Mouse (Mus musculus) lung, adult 2 months (tissue): Measurements from ENCODE around the gene E330009J07Rik. TPM values are rescaled to one million over a fixed set of nuclear protein-coding genes. Genes with fewer than 3 reads are reported as not detected.
A peak's percentile ranks its signal among the peaks of the same experiment; 100 is the strongest.

Experiments
- DNase-seq: peaks from one replicate; pipeline ENCODE4 v3.0.0; 2022
- H3K4me1 ChIP-seq: fragments of 200-500 bp; 2 replicates; pipeline ENCODE4 v1.6.1; 2011; ENCODE audit warnings: low read length; ENCODE audit not compliant: control insufficient read depth, insufficient read depth
- H3K4me3 ChIP-seq: fragments of 200-500 bp; replicated peaks from 2 replicates; pipeline ENCODE3; 2011; ENCODE audit warnings: low read depth, mild to moderate bottlenecking, control low read depth, low read length; ENCODE audit errors: extremely low read depth
- CTCF ChIP-seq: fragments of 200-500 bp; IDR thresholded peaks from 2 replicates; pipeline ENCODE4 v1.5.1; 2011; ENCODE audit warnings: mild to moderate bottlenecking, low read length, control low read depth; ENCODE audit not compliant: insufficient read depth
- POLR2A ChIP-seq: fragments of 200-500 bp; IDR thresholded peaks from 2 replicates; pipeline ENCODE4 v1.6.1; 2011; ENCODE audit warnings: low read depth, mild to moderate bottlenecking, control low read depth, low read length, borderline replicate concordance; ENCODE audit errors: extremely low read depth
- WGBS: fragments of 180-500 bp; shearing (Covaris S2); methylation state at CpG from one replicate; pipeline ENCODE4 v1.1.7; 2018; 5-methylcytosine and 5-hydroxymethylcytosine counted together
- polyA plus RNA-seq: library from polyadenylated mRNA; depleted of rRNA; stranded (reverse); fragments of >200 nt; gene quantifications from 2 replicates; pipeline ENCODE4 v1.2.3, GENCODE M21; 2012; rRNA removed

Gene E330009J07Rik
- 4.9 and 5.8 TPM in 2 replicates for polyA plus RNA-seq

DNA sequence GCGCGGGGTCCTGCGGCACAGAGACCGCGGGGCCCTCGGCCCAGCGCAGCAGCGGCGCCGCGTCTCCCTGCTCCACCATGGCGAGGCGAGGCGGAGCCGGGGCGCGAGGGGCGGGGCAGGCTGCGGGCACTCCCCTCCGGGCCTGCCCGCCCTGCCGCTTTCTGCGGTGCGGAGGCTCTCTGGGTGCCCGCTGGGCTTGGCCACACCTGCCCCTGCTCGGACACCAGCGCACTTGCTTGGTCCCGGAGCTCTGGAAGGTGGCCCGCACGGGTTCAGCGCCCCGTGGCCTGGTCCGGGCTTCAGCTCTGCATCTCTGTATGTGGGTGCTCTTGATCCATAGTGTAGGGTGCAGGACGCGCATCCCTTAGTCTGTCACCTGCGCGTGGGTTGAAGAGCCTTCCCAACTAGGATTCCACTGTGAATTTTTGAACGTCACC is at the start of gene E330009J07Rik:
E330009J07Rik (minus strand) TSS at position 89 of the 437 bp plus-strand sequence.
- DNase-seq: peak; percentile 84
- Histone ChIP-seq H3K4me1 (no peaks in the 10 kb centered on the region), H3K4me3 (peak within 1 kb of the TSS; percentile 92)
- TF ChIP-seq CTCF: no peak
- peak; percentile 62; the same call in 1 of the 2 replicates for TF ChIP-seq POLR2A
- 2% methylated on average over 37 of the region's 38 CpGs for WGBS

DNA sequence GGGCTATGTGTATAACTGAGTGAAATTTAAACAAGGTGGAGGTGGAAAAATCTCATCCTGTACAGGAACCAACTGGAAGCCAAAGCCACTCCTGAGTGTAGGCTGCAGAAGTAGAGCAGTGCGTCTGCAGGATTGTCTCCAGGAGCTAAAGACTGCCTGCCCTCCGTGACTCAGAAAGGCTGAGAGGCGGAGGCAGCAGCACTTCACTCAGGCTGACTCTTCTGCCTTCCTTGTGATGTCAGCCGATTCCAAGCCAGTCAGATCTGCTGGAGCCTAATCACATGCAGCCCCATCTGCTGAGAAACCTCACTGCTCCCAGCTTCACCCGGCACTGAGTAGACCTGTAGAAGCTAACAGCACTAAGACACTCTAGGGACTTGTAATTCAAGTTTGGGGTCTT is 46.4 kb upstream of the E330009J07Rik start:
- Histone ChIP-seq H3K4me3 (no peak overlapping the region), H3K4me1 (no peaks in the 10 kb centered on the region)
- WGBS: 91% methylated on average over 5 of the region's 5 CpGs
- TF ChIP-seq POLR2A: no peak
- no peak for TF ChIP-seq CTCF
- DNase-seq: no peak

GRCm38 (mm10) chr6:40479705-40480104 is 43.8 kb upstream of the E330009J07Rik start:
- WGBS: 72% methylated on average over 1 of the region's 1 CpGs
- DNase-seq: no peak

GRCm38 (mm10) chr6:40476132-40476531 is 40.2 kb upstream of the E330009J07Rik start:
- DNase-seq: no peak
- no peak overlapping the region for H3K4me3 ChIP-seq
- 72% methylated on average over 4 of the region's 4 CpGs for WGBS
- no peak for TF ChIP-seq CTCF
- TF ChIP-seq POLR2A: no peak
- H3K4me1 ChIP-seq: no peaks in the 10 kb centered on the region

More at GRCm38 (mm10) chr6:40479705-40480104, 43.8 kb upstream of the E330009J07Rik start:
- H3K4me1 ChIP-seq: no peaks in the 10 kb centered on the region
- no peak overlapping the region for H3K4me3 ChIP-seq
- TF ChIP-seq POLR2A (no peak), CTCF (no peak)

DNA sequence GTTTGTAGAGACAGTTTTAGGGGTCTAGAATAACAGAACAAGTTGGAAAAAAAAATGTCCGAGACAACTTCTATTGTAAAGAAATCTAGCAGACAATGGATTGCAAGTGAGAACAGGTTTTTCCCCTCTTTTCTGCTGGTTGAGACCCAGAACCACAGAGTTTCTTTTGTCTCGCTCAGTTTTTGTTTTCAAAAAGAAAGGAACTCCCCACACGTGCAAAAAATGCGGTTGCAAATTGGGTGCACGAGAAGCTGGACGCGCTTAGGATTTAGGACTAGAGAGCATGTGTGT is 35.7 kb upstream of the E330009J07Rik start:
- WGBS: 1% methylated on average over 7 of the region's 7 CpGs
- TF ChIP-seq CTCF (no peak), POLR2A (no peak)
- no peak for DNase-seq
- Histone ChIP-seq H3K4me1 (no peaks in the 10 kb centered on the region; the same call in 1 of the 2 replicates), H3K4me3 (peak overlapping the region; percentile 97)

GRCm38 (mm10) chr6:40470916-40471719 is 35.2 kb upstream of the E330009J07Rik start, which contains the start of gene Ssbp1:
Gene Ssbp1 (plus strand): TSS chr6:40471352.
- peak; percentile 94 for TF ChIP-seq POLR2A
- 0 out of 2 replicates have a peak, but pooled peaks have one; percentile 0 for TF ChIP-seq CTCF
- under 1% methylated on average over 54 of the region's 54 CpGs for WGBS
- Histone ChIP-seq H3K4me3 (peak within 1 kb of the TSS; percentile 97), H3K4me1 (no peaks in the 10 kb centered on the region; the same call in 1 of the 2 replicates)
- peak; percentile 89 for DNase-seq

GRCm38 (mm10) chr6:40465710-40466109 is 29.8 kb upstream of the E330009J07Rik start:
- TF ChIP-seq POLR2A (no peak), CTCF (peak; percentile 23; the same call in 1 of the 2 replicates)
- 41% methylated on average over 6 of the region's 6 CpGs for WGBS
- no peak for DNase-seq
- no peaks in the 10 kb centered on the region; the same call in 1 of the 2 replicates for H3K4me1 ChIP-seq
- no peak overlapping the region for H3K4me3 ChIP-seq

- no peaks in the 10 kb centered on the region for H3K4me1 ChIP-seq
- no peak for TF ChIP-seq POLR2A
- no peak for TF ChIP-seq CTCF
- no peak overlapping the region for H3K4me3 ChIP-seq
- DNase-seq: no peak
- 17% methylated on average over 7 of the region's 7 CpGs for WGBS
Observed at GRCm38 (mm10) chr6:40454436-40455041, 18.6 kb upstream of the E330009J07Rik start.

- Histone ChIP-seq H3K4me3 (no peak overlapping the region), H3K4me1 (no peaks in the 10 kb centered on the region)
- no peak for DNase-seq
- TF ChIP-seq POLR2A (no peak), CTCF (no peak)
Observed at GRCm38 (mm10) chr6:40448626-40449025, 12.7 kb upstream of the E330009J07Rik start.

DNA sequence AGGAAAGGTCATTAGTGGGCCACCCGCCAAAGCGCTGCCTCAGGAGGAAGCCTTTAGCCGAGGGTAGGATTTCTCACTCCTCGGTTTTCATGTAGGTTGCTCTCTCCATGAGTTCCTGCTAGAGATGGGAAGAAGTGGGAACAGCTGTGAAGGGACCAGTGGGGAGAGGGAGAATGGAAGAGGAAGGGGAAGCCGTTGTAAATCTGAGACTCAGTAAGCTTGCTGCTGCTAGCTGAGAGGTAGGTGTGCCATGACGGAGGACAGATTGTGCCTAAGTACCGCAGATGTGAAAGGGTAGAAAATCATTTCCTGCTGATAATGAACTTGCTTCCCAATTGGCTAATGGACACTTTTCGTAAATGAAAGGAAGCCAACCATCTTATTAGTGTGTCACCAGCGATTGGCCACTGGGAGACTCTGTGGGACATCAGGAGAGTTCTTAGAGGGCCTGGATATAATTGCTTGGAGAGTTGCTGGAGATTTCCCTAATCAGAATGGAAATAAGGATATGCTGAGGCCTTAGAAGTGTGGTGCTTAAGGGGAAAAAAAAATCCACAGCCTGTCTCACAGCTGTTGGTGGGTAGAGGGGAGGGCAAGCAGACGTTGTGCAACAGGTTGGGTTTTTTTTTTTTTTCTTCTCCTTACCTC is 7.5 kb upstream of the E330009J07Rik start:
- no peak overlapping the region for H3K4me3 ChIP-seq
- no peak for DNase-seq
- 26% methylated on average over 10 of the region's 10 CpGs for WGBS
- TF ChIP-seq CTCF (no peak), POLR2A (no peak)
- H3K4me1 ChIP-seq: no peaks in the 10 kb centered on the region
